Mouse (Mus musculus): ENCODE measurements around the gene Madd. TPM values are rescaled to one million over a fixed set of nuclear protein-coding genes. Genes with fewer than 3 reads are reported as not detected.
A peak's percentile ranks its signal among the peaks of the same experiment; 100 is the strongest.

Gene Madd
- polyA plus RNA-seq, 1 experiment = not detected

- WGBS = 83% methylated on average over 5 of the region's 5 CpGs
- H3K4me3 ChIP-seq (ENCODE audit: insufficient read depth, low read depth, low read length) = no peak overlapping the region
- TF ChIP-seq CTCF (IDR thresholded peaks at IDR 0.05; ENCODE audit: insufficient read depth, low read depth, low read length) = no peak
- TF ChIP-seq POLR2A (IDR thresholded peaks at IDR 0.05; ENCODE audit: insufficient read depth, low read depth, low read length) = no peak
These were observed 74.4 kb downstream of the Madd start for GRCm38 (mm10) chr2:91109241-91109640.

DNA sequence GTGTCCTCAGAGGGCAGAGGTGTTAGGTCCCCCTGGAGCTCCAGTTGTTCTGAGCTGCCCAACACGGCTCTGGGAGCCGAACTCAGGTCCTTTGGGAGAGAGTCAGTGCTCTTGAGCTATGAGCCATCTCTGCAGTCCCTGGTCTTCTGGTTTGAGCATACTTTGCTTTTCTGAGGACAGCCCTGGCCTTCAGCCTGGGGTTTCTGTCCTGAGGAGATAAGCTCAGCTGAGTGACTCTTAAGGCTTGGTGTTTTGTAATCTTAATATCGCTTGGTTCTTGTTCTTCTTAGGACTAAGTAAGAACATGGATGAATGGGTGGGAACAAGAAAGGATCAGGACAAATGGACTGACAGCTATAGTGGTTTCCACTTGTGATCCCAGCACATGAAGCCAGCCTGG, 75.5 kb downstream of the Madd start:
- H3K27ac ChIP-seq (ENCODE audit: insufficient read depth, low read depth, low read length) = no peak overlapping the region
- 91% methylated on average over 3 of the region's 3 CpGs for WGBS
- H3K4me1 ChIP-seq (ENCODE audit: control insufficient read depth, insufficient read depth, low read length) = no peaks in the 10 kb centered on the region
- TF ChIP-seq CTCF (IDR thresholded peaks at IDR 0.05; ENCODE audit: insufficient read depth, low read depth, low read length) = no peak
- no peak overlapping the region for H3K4me3 ChIP-seq (ENCODE audit: insufficient read depth, low read depth, low read length)

More at GRCm38 (mm10) chr2:91109241-91109640, 74.4 kb downstream of the Madd start:
- Histone ChIP-seq H3K27ac (ENCODE audit: insufficient read depth, low read depth, low read length) (no peak overlapping the region), H3K4me1 (ENCODE audit: control insufficient read depth, insufficient read depth, low read length) (no peaks in the 10 kb centered on the region)

DNA sequence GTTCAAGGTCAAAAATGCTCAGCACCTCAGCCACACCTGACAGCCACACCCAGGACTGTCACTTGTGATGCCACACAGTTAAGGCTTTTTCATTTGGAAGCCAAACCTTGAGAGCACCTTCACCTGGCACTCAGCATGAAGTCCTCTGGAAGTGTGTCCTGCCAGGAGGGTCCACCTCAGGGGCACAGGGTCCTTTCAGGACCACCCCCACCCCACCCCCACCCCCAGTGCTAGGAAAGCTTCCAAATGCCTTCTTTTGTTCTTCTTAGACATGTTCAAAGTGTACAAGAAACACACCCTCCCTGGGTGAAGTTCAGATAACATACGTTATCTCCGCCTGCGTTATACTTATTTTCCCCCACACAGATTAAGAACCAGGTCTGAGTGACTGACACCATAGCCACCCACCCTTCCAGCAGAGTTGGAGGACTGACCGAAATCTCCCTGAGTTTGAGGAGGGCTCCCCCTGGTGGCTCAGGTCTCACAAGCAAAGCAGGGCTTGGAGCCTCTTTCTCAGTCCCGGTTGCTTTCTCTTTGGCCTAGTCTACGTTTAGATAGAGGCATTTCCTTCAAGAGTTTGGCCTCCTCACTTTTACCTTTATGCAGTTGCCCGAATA, 82.4 kb downstream of the Madd start:
- whole genome bisulfite sequencing = 2% methylated on average over 7 of the region's 7 CpGs
- peak; percentile 87 for TF ChIP-seq CTCF (IDR thresholded peaks at IDR 0.05; ENCODE audit: insufficient read depth, low read depth, low read length)
- no peak for TF ChIP-seq POLR2A (IDR thresholded peaks at IDR 0.05; ENCODE audit: insufficient read depth, low read depth, low read length)
- no peak overlapping the region for H3K4me3 ChIP-seq (ENCODE audit: insufficient read depth, low read depth, low read length)
- no peaks in the 10 kb centered on the region for H3K4me1 ChIP-seq (ENCODE audit: control insufficient read depth, insufficient read depth, low read length)
- H3K27ac ChIP-seq (ENCODE audit: insufficient read depth, low read depth, low read length) = no peak overlapping the region

- Histone ChIP-seq H3K4me3 (ENCODE audit: insufficient read depth, low read depth, low read length) (no peak overlapping the region), H3K4me1 (ENCODE audit: control insufficient read depth, insufficient read depth, low read length) (no peaks in the 10 kb centered on the region), H3K27ac (ENCODE audit: insufficient read depth, low read depth, low read length) (no peak overlapping the region)
- TF ChIP-seq CTCF (IDR thresholded peaks at IDR 0.05; ENCODE audit: insufficient read depth, low read depth, low read length) (no peak), POLR2A (IDR thresholded peaks at IDR 0.05; ENCODE audit: insufficient read depth, low read depth, low read length) (no peak)
- WGBS = 89% methylated on average over 2 of the region's 2 CpGs
These were observed 85.5 kb downstream of the Madd start for GRCm38 (mm10) chr2:91098156-91098555.

GRCm38 (mm10) chr2:91097015-91097414, 86.6 kb downstream of the Madd start:
- Histone ChIP-seq H3K27ac (ENCODE audit: insufficient read depth, low read depth, low read length) (no peak overlapping the region), H3K4me3 (ENCODE audit: insufficient read depth, low read depth, low read length) (0 out of 2 replicates have a peak overlapping the region, but pooled peaks have one; percentile 1), H3K4me1 (ENCODE audit: control insufficient read depth, insufficient read depth, low read length) (no peaks in the 10 kb centered on the region)
- no peak for TF ChIP-seq CTCF (IDR thresholded peaks at IDR 0.05; ENCODE audit: insufficient read depth, low read depth, low read length)
- no peak for TF ChIP-seq POLR2A (IDR thresholded peaks at IDR 0.05; ENCODE audit: insufficient read depth, low read depth, low read length)
- 86% methylated on average over 10 of the region's 10 CpGs for WGBS

DNA sequence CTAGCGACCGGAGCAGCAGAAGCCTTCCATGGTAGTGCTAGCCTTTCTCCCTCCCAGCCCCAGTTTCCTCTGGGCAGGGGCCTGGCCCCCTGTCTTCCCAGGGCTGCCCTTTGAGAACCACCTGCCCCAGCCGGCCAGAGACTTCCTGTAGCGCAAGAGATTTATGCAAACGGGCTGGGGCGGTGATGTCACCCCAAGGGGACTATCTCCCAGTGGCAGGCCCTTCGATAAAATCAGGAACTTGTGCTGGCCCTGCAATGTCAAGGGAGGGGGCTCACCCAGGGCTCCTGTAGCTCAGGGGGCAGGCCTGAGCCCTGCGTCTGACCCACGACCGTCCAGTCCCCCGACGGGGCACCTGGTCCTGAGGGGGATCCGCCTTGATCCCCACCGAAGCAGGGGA, 87.1 kb downstream of the Madd start:
- WGBS = 82% methylated on average over 14 of the region's 14 CpGs

GRCm38 (mm10) chr2:91090827-91091226, 92.8 kb downstream of the Madd start:
- Histone ChIP-seq H3K4me3 (ENCODE audit: insufficient read depth, low read depth, low read length) (no peak overlapping the region), H3K4me1 (ENCODE audit: control insufficient read depth, insufficient read depth, low read length) (peaks cover 8% of the 10 kb centered on the region), H3K27ac (ENCODE audit: insufficient read depth, low read depth, low read length) (no peak overlapping the region)
- WGBS = 42% methylated on average over 6 of the region's 6 CpGs
- TF ChIP-seq CTCF (IDR thresholded peaks at IDR 0.05; ENCODE audit: insufficient read depth, low read depth, low read length) = no peak
- no peak for TF ChIP-seq POLR2A (IDR thresholded peaks at IDR 0.05; ENCODE audit: insufficient read depth, low read depth, low read length)

More for the DNA sequence above, 87.1 kb downstream of the Madd start:
- Histone ChIP-seq H3K27ac (ENCODE audit: insufficient read depth, low read depth, low read length) (no peak overlapping the region), H3K4me3 (ENCODE audit: insufficient read depth, low read depth, low read length) (0 out of 2 replicates have a peak overlapping the region, but pooled peaks have one; percentile 1), H3K4me1 (ENCODE audit: control insufficient read depth, insufficient read depth, low read length) (no peaks in the 10 kb centered on the region)
- TF ChIP-seq CTCF (IDR thresholded peaks at IDR 0.05; ENCODE audit: insufficient read depth, low read depth, low read length) (no peak), POLR2A (IDR thresholded peaks at IDR 0.05; ENCODE audit: insufficient read depth, low read depth, low read length) (no peak)

DNA sequence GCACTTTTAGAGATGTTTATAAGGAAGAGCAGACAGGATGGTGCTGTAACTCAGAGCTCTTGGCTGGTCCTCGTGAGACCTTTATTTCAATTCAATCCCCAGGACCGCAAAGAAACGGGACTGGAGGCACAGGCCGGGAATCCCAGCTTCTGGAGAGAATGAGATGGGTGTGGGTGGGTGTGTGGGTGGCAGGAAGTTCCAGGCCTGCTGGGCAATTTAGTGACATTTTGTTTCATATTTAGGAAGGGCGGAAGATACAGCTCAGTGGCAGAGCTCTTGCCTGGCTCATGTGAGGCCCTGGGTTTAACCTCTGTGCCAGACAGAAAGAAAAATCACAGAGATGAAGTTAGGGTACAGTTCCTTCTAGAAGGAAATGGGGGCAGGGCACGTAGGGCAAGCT, 93.4 kb downstream of the Madd start:
- WGBS = 50% methylated on average over 6 of the region's 6 CpGs
- Histone ChIP-seq H3K4me1 (ENCODE audit: control insufficient read depth, insufficient read depth, low read length) (peaks cover 8% of the 10 kb centered on the region), H3K4me3 (ENCODE audit: insufficient read depth, low read depth, low read length) (no peak overlapping the region), H3K27ac (ENCODE audit: insufficient read depth, low read depth, low read length) (no peak overlapping the region)
- TF ChIP-seq POLR2A (IDR thresholded peaks at IDR 0.05; ENCODE audit: insufficient read depth, low read depth, low read length) (no peak), CTCF (IDR thresholded peaks at IDR 0.05; ENCODE audit: insufficient read depth, low read depth, low read length) (no peak)

- H3K27ac ChIP-seq (ENCODE audit: insufficient read depth, low read depth, low read length) = no peak overlapping the region
- H3K4me1 ChIP-seq (ENCODE audit: control insufficient read depth, insufficient read depth, low read length) = peaks cover 8% of the 10 kb centered on the region
- H3K4me3 ChIP-seq (ENCODE audit: insufficient read depth, low read depth, low read length) = no peak overlapping the region
- 87% methylated on average over 9 of the region's 9 CpGs for WGBS
- TF ChIP-seq POLR2A (IDR thresholded peaks at IDR 0.05; ENCODE audit: insufficient read depth, low read depth, low read length) = no peak
- TF ChIP-seq CTCF (IDR thresholded peaks at IDR 0.05; ENCODE audit: insufficient read depth, low read depth, low read length) = no peak
These were observed 94.7 kb downstream of the Madd start for GRCm38 (mm10) chr2:91088987-91089386.
